Mouse (Mus musculus) E14TG2a.4 (cell line): Measurements from ENCODE around the gene Olfr45.

Experiments
- CTCF ChIP-seq: conservative IDR thresholded peaks from 2 replicates; pipeline ENCODE4 v1.5.1; 2014; ENCODE audit warnings: low read length
- NANOG ChIP-seq: IDR thresholded peaks from 2 replicates; pipeline ENCODE4 v1.6.1; 2014; ENCODE audit warnings: borderline replicate concordance, low read length, mixed read lengths

- TF ChIP-seq NANOG, result no peak
- TF ChIP-seq CTCF, result no peak
Observed at GRCm38 (mm10) chr7:140725558-140725957, 43.8 kb downstream of the Olfr45 start.
